Mouse (Mus musculus): ENCODE data around the gene Fam57b. TPM values are rescaled to one million over a fixed set of nuclear protein-coding genes. Genes with fewer than 3 reads are reported as not detected.

Fam57b gene
- polyA plus RNA-seq, 1 experiment: not detected

- Histone ChIP-seq H3K4me1 (ENCODE audit: control insufficient read depth, insufficient read depth, low read length) (no peaks in the 10 kb centered on the region), H3K4me3 (replicated peaks; ENCODE audit: control insufficient read depth, low read depth, low read length) (no peak overlapping the region), H3K27ac (ENCODE audit: control insufficient read depth, insufficient read depth, low read depth, low read length, poor library complexity) (no peak overlapping the region)
- no peak for TF ChIP-seq POLR2A (IDR thresholded peaks at IDR 0.05; ENCODE audit: borderline replicate concordance, control insufficient read depth, low read depth, low read length)
- no peak for TF ChIP-seq CTCF (IDR thresholded peaks at IDR 0.05; ENCODE audit: control insufficient read depth, insufficient read depth, low read length)
- 29% methylated on average over 1 of the region's 1 CpGs for WGBS
These were observed 21.4 kb downstream of the Fam57b start for GRCm38 (mm10) chr7:126818818-126819217.

DNA sequence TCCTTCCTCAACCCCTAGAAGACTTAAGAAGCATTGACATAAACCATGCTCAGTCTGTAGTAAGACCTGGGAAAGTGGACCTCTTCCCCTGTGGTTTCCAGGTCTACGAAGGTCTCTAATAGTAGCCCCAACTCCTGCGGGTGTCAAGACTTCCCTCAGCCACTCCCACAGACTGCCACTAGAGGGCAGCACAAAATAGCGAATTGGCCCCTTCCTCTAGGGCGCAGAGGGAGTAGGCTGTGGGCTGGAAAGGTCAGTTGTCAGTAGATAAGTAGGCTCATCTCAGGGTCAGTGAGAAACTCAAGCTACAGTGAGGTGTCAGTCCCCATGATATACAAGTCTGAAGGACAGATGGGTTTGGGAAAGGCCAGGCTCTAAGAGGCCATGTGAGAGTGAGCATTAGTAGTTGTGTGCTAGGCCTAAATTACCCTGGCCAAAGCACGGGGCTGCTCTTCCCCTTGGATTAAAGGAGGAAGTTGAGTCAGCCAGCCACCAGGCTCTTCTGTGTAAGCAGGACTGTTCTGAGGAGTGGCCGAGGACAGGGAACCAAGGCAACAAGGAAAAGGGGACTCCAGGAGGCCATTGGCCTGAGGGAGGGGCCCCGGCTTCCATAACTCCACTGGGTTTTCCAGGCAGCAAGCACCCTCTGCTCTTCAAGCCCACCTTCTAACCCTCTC, 24.5 kb downstream of the Fam57b start:
- TF ChIP-seq CTCF (IDR thresholded peaks at IDR 0.05; ENCODE audit: control insufficient read depth, insufficient read depth, low read length) (peak; percentile 98), POLR2A (IDR thresholded peaks at IDR 0.05; ENCODE audit: borderline replicate concordance, control insufficient read depth, low read depth, low read length) (no peak)
- 21% methylated on average over 7 of the region's 7 CpGs for WGBS
- Histone ChIP-seq H3K4me1 (ENCODE audit: control insufficient read depth, insufficient read depth, low read length) (no peaks in the 10 kb centered on the region), H3K27ac (ENCODE audit: control insufficient read depth, insufficient read depth, low read depth, low read length, poor library complexity) (no peak overlapping the region), H3K4me3 (replicated peaks; ENCODE audit: control insufficient read depth, low read depth, low read length) (no peak overlapping the region)

DNA sequence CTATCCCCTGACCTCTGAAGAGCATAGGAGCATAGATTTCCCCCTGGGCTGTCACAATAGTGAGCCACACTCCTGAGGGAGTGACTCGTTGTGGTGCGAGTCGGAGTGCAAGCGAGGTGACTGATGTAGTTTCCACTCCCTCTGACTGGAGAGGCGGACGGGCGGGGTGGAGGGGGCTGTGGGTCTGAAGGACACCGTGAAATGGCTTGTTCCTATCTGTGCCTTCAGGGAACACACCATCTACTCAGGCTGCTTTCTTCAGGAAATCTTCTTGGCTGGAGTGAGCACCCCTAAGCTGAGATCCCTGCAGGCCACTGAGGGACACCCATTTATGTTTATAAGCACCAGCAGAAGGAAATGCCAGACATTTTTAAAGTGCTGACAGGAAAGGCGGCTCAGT, 25.3 kb downstream of the Fam57b start:
- no peak overlapping the region for H3K4me3 ChIP-seq (replicated peaks; ENCODE audit: control insufficient read depth, low read depth, low read length)
- no peak overlapping the region for H3K27ac ChIP-seq (ENCODE audit: control insufficient read depth, insufficient read depth, low read depth, low read length, poor library complexity)
- TF ChIP-seq CTCF (IDR thresholded peaks at IDR 0.05; ENCODE audit: control insufficient read depth, insufficient read depth, low read length): no peak
- no peak for TF ChIP-seq POLR2A (IDR thresholded peaks at IDR 0.05; ENCODE audit: borderline replicate concordance, control insufficient read depth, low read depth, low read length)
- WGBS: 71% methylated on average over 9 of the region's 9 CpGs
- H3K4me1 ChIP-seq (ENCODE audit: control insufficient read depth, insufficient read depth, low read length): no peaks in the 10 kb centered on the region

GRCm38 (mm10) chr7:126823202-126823711, 25.8 kb downstream of the Fam57b start:
- WGBS: 6% methylated on average over 17 of the region's 19 CpGs

GRCm38 (mm10) chr7:126823940-126824339, 26.5 kb downstream of the Fam57b start:
- H3K4me1 ChIP-seq (ENCODE audit: control insufficient read depth, insufficient read depth, low read length): no peaks in the 10 kb centered on the region
- H3K4me3 ChIP-seq (replicated peaks; ENCODE audit: control insufficient read depth, low read depth, low read length): no peak overlapping the region
- no peak overlapping the region for H3K27ac ChIP-seq (ENCODE audit: control insufficient read depth, insufficient read depth, low read depth, low read length, poor library complexity)
- WGBS: 33% methylated on average over 10 of the region's 10 CpGs
- TF ChIP-seq POLR2A (IDR thresholded peaks at IDR 0.05; ENCODE audit: borderline replicate concordance, control insufficient read depth, low read depth, low read length) (no peak), CTCF (IDR thresholded peaks at IDR 0.05; ENCODE audit: control insufficient read depth, insufficient read depth, low read length) (no peak)

More at GRCm38 (mm10) chr7:126823202-126823711, 25.8 kb downstream of the Fam57b start:
- Histone ChIP-seq H3K4me3 (replicated peaks; ENCODE audit: control insufficient read depth, low read depth, low read length) (no peak overlapping the region), H3K4me1 (ENCODE audit: control insufficient read depth, insufficient read depth, low read length) (no peaks in the 10 kb centered on the region), H3K27ac (ENCODE audit: control insufficient read depth, insufficient read depth, low read depth, low read length, poor library complexity) (no peak overlapping the region)
- TF ChIP-seq CTCF (IDR thresholded peaks at IDR 0.05; ENCODE audit: control insufficient read depth, insufficient read depth, low read length): no peak

DNA sequence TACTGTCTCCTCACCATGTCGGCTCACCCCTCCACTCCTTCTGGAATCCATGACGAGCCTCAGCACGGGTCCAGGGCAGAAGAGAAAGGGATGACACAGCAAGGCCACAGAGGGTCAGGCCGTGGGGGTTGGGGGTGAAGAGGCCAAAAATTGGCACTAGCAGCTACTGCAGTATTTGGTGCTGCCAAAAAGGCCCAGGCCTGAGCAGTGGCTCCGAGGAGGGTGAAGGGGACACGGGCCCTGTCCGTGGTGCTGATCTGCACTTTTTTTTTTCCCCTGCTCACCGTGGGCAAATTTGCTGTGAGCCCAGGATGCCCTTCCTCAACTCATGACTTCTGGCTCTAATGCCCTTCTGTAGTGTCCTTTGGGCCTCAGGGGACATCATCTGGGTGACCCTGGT, 27.9 kb downstream of the Fam57b start:
- no peaks in the 10 kb centered on the region for H3K4me1 ChIP-seq (ENCODE audit: control insufficient read depth, insufficient read depth, low read length)
- no peak overlapping the region for H3K27ac ChIP-seq (ENCODE audit: control insufficient read depth, insufficient read depth, low read depth, low read length, poor library complexity)
- WGBS: 24% methylated on average over 8 of the region's 8 CpGs
- no peak for TF ChIP-seq CTCF (IDR thresholded peaks at IDR 0.05; ENCODE audit: control insufficient read depth, insufficient read depth, low read length)
- TF ChIP-seq POLR2A (IDR thresholded peaks at IDR 0.05; ENCODE audit: borderline replicate concordance, control insufficient read depth, low read depth, low read length): no peak
- H3K4me3 ChIP-seq (replicated peaks; ENCODE audit: control insufficient read depth, low read depth, low read length): no peak overlapping the region

- 69% methylated on average over 5 of the region's 5 CpGs for WGBS
- TF ChIP-seq CTCF (IDR thresholded peaks at IDR 0.05; ENCODE audit: control insufficient read depth, insufficient read depth, low read length): no peak
- no peak for TF ChIP-seq POLR2A (IDR thresholded peaks at IDR 0.05; ENCODE audit: borderline replicate concordance, control insufficient read depth, low read depth, low read length)
- H3K4me3 ChIP-seq (replicated peaks; ENCODE audit: control insufficient read depth, low read depth, low read length): no peak overlapping the region
These were observed 28.5 kb downstream of the Fam57b start for GRCm38 (mm10) chr7:126825952-126826351.

DNA sequence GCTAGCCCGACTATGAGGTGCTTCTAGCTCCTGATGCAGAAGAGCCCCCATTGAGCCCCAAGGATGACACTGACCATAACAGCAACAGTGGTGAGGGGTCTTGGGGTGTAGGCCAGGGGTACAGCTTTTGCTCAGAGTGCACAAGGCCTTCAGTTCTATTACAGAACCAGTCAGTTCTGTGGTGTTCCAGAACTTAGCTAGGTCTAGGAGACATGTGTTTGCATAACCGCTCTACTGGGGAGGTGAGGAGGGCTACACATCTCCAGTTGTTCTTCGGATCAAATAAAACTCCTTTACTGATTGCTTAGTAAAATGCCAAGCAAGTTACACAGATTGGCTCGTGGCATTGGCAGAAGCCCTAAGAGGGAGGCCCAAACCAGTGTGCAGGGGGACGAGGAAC, 34.1 kb downstream of the Fam57b start, which contains the start of gene 4930451I11Rik:
TSS of gene 4930451I11Rik (minus strand) at position 101 of the 400 bp plus-strand sequence.
- Histone ChIP-seq H3K4me3 (replicated peaks; ENCODE audit: control insufficient read depth, low read depth, low read length) (peak within 1 kb of the TSS; percentile 14), H3K4me1 (ENCODE audit: control insufficient read depth, insufficient read depth, low read length) (no peaks in the 10 kb centered on the region), H3K27ac (ENCODE audit: control insufficient read depth, insufficient read depth, low read depth, low read length, poor library complexity) (no peak within 1 kb of the TSS)
- TF ChIP-seq CTCF (IDR thresholded peaks at IDR 0.05; ENCODE audit: control insufficient read depth, insufficient read depth, low read length) (no peak), POLR2A (IDR thresholded peaks at IDR 0.05; ENCODE audit: borderline replicate concordance, control insufficient read depth, low read depth, low read length) (no peak)
- 61% methylated on average over 5 of the region's 5 CpGs for WGBS

More at GRCm38 (mm10) chr7:126825952-126826351, 28.5 kb downstream of the Fam57b start:
- no peak overlapping the region for H3K27ac ChIP-seq (ENCODE audit: control insufficient read depth, insufficient read depth, low read depth, low read length, poor library complexity)
- H3K4me1 ChIP-seq (ENCODE audit: control insufficient read depth, insufficient read depth, low read length): no peaks in the 10 kb centered on the region
